Mouse (Mus musculus) neural tube, embryonic 12.5 days (tissue): ENCODE data around the gene Wdr47. TPM values are rescaled to one million over a fixed set of nuclear protein-coding genes. Genes with fewer than 3 reads are reported as not detected.

ENCODE experiments used
- ATAC-seq: fragments of 200-750 bp; cut with Nextera tagmentation; 2 replicates; pipeline ENCODE4 v1.8.0; 2017; ENCODE audit warnings: low read depth, mild to moderate bottlenecking, moderate TSS enrichment, moderate library complexity; ENCODE audit not compliant: low FRiP score
- H3K27ac ChIP-seq: fragments of 300-500 bp; sonication (generic); 2 replicates; pipeline ENCODE4 v1.5.1; 2016
- H3K27me3 ChIP-seq: fragments of 300-500 bp; sonication (generic); replicated peaks from 2 replicates; pipeline ENCODE4 v1.6.1; 2016; ENCODE audit warnings: mild to moderate bottlenecking
- H3K36me3 ChIP-seq: fragments of 300-500 bp; sonication (generic); 2 replicates; pipeline ENCODE4 v1.6.1; 2016; ENCODE audit warnings: mild to moderate bottlenecking
- H3K4me1 ChIP-seq: fragments of 300-500 bp; sonication (generic); 2 replicates; pipeline ENCODE4 v1.6.1; 2016
- H3K4me2 ChIP-seq: fragments of 300-500 bp; sonication (generic); replicated peaks from 2 replicates; pipeline ENCODE4 v1.6.1; 2016; ENCODE audit warnings: mild to moderate bottlenecking
- H3K4me3 ChIP-seq: fragments of 300-500 bp; sonication (generic); 2 replicates; pipeline ENCODE4 v1.5.1; 2016
- H3K9ac ChIP-seq: fragments of 300-500 bp; sonication (generic); 2 replicates; pipeline ENCODE4 v1.6.1; 2016; ENCODE audit warnings: mild to moderate bottlenecking
- H3K9me3 ChIP-seq: fragments of 300-500 bp; sonication (generic); 2 replicates; pipeline ENCODE4 v1.6.1; 2016; ENCODE audit warnings: mild to moderate bottlenecking
- WGBS: fragments of 180-500 bp; shearing (Covaris S2); methylation state at CpG from one replicate; pipeline ENCODE4 v1.1.7; 2016; 5-methylcytosine and 5-hydroxymethylcytosine counted together
- polyA plus RNA-seq: library from polyadenylated mRNA; unstranded; fragments of >200 nt; fragmentation: Nextera tagmentation; extraction: Ambion mirVana; gene quantifications from 2 replicates; pipeline ENCODE4 v1.2.1, GENCODE M21; 2016

Wdr47 gene
- polyA plus RNA-seq, 1 experiment from 2014 or later = 66.6 TPM

- Histone ChIP-seq H3K4me2 (peak within 1 kb of the TSS; percentile 73), H3K9me3 (no peaks in the 10 kb centered on the region), H3K36me3 (no peaks in the 10 kb centered on the region), H3K9ac (peak within 1 kb of the TSS; percentile 74), H3K27ac (0 out of 2 replicates have a peak within 1 kb of the TSS, but pooled peaks have one; percentile 42), H3K27me3 (no peaks in the 10 kb centered on the region), H3K4me3 (peak within 1 kb of the TSS; percentile 63), H3K4me1 (peaks cover 24% of the 10 kb centered on the region)
- ATAC-seq = peak; percentile 94
- 1% methylated on average over 42 of the region's 42 CpGs for WGBS
Observed at GRCm38 (mm10) chr3:108571443-108572294, 19.4 kb upstream of the Wdr47 start, which contains the start of gene Taf13. Gene Taf13 (plus strand): TSS chr3:108571698.

- peaks cover 24% of the 10 kb centered on the region for H3K4me1 ChIP-seq
- no peaks in the 10 kb centered on the region for H3K36me3 ChIP-seq
- WGBS = 44% methylated on average over 18 of the region's 18 CpGs
- H3K9me3 ChIP-seq = no peaks in the 10 kb centered on the region
- peak overlapping the region; percentile 73 for H3K4me2 ChIP-seq
- H3K4me3 ChIP-seq = peak overlapping the region; percentile 63
- H3K9ac ChIP-seq = peak overlapping the region; percentile 74
- no peaks in the 10 kb centered on the region for H3K27me3 ChIP-seq
- H3K27ac ChIP-seq = no peak overlapping the region
- no peak for ATAC-seq
Observed at GRCm38 (mm10) chr3:108572309-108573010, 18.6 kb upstream of the Wdr47 start.

GRCm38 (mm10) chr3:108574018-108574417, 17.1 kb upstream of the Wdr47 start:
- Histone ChIP-seq H3K36me3 (peaks cover 7% of the 10 kb centered on the region; the same call in 1 of the 2 replicates), H3K27ac (no peak overlapping the region), H3K9ac (no peak overlapping the region), H3K4me3 (no peak overlapping the region), H3K9me3 (no peaks in the 10 kb centered on the region), H3K4me1 (peaks cover 21% of the 10 kb centered on the region), H3K27me3 (no peaks in the 10 kb centered on the region), H3K4me2 (0 out of 2 replicates have a peak overlapping the region, but pooled peaks have one; percentile 73)
- no peak for ATAC-seq
- 93% methylated on average over 5 of the region's 5 CpGs for WGBS

GRCm38 (mm10) chr3:108584580-108584979, 6.5 kb upstream of the Wdr47 start:
- no peaks in the 10 kb centered on the region for H3K36me3 ChIP-seq
- no peak overlapping the region for H3K9ac ChIP-seq

DNA sequence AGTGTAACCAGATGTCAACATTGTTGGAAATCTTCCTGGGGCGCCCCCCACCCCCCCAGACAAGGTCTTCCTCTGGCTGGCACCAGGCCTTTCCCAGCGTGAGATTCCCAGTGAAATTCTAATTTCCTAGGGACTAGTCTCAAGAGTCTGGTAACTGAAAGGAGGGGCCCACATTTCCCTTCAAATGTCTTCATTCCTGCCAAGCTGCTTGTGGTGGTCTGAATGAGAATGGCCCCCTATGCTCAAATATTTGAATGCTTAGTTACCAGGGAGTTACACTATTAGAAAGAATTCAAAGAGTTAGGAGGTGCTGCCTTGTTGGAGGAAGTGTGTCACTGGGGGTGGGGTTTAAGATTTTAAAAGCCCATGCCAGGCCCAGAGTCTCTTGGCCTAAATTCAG, 2.6 kb upstream of the Wdr47 start:
- Histone ChIP-seq H3K4me1 (peaks cover 9% of the 10 kb centered on the region), H3K4me2 (no peak overlapping the region), H3K9me3 (no peaks in the 10 kb centered on the region), H3K9ac (no peak overlapping the region), H3K27me3 (no peaks in the 10 kb centered on the region), H3K4me3 (no peak overlapping the region), H3K36me3 (no peaks in the 10 kb centered on the region), H3K27ac (no peak overlapping the region)
- WGBS = 43% methylated on average over 2 of the region's 2 CpGs
- no peak for ATAC-seq

More at GRCm38 (mm10) chr3:108584580-108584979, 6.5 kb upstream of the Wdr47 start:
- H3K27me3 ChIP-seq = no peaks in the 10 kb centered on the region
- 84% methylated on average over 4 of the region's 4 CpGs for WGBS
- no peak overlapping the region for H3K27ac ChIP-seq
- H3K4me3 ChIP-seq = no peak overlapping the region
- peaks cover 4% of the 10 kb centered on the region; the same call in 1 of the 2 replicates for H3K4me1 ChIP-seq
- no peak overlapping the region for H3K4me2 ChIP-seq
- ATAC-seq = no peak
- no peaks in the 10 kb centered on the region for H3K9me3 ChIP-seq

DNA sequence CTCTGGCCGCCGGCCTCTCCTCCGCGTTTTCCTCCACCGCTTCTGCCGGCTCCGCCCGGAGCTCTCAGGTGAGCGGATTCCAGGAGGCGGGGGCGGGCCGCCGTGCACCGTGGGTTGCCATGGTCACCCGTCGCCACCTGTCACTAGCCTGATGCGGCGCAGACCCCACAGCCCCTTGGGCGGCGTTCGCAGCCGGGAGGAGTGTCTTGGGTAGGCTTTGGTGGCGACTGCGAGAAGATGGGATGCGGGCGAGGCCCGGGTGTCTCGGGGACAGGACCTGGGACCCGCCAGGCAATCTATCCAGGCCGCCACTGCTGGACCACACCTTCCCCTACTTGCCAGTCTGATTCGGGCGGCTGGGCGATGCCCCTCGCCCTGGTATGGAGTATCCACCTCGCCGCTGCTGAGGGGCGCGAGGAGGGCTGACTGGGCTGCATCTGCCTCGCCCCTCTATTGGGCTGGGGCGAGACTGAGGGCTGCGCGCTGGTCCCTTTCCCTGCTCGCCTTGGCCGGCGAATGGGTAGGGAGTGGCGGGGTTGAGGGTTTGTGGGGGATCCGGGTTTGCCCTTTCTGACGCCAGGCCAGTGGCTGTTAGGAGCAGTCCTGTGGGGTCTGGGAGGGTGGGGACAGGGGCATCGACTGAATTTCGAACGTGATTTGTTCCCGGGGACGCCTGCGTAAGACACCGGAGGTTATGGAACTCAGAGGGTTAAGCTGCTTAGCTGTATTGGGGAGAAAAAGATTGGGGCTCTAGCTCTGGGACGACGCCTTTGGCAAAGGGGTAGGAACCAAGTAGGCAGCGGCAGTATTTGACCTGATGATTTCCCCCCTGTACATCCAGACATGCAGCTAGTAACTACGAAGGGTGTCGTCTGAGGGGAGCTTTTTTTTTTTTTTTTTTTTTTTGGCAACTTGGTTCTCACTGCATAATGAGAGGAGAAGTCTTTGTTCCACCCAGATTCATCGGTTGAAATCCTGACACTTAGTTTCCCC, 747 bp downstream of the Wdr47 start:
- H3K36me3 ChIP-seq = no peaks in the 10 kb centered on the region
- WGBS = under 1% methylated on average over 61 of the region's 61 CpGs

DNA sequence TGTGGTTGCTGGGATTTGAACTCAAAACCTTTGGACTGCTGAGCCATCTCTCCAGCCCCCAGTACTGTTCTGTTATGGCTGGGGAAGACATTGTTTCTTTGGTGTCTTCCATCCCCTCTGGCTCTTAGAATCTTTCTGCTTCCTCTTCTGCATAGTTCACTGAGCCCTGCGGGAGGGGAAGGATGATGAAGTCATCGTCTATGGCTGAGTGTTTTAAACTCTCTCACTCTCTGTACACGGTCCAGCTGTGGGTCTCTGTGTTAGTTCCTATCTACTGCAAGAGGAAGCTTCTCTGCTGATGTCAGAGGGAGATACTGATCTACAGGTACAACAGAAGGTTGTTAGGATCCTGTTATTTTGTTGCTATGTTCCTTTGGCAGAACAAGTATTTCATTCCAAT, 17.8 kb downstream of the Wdr47 start:
- Histone ChIP-seq H3K9me3 (no peaks in the 10 kb centered on the region), H3K4me1 (no peaks in the 10 kb centered on the region), H3K9ac (no peak overlapping the region), H3K4me3 (no peak overlapping the region), H3K36me3 (peaks cover 17% of the 10 kb centered on the region), H3K4me2 (no peak overlapping the region), H3K27me3 (no peaks in the 10 kb centered on the region), H3K27ac (no peak overlapping the region)
- 79% methylated on average over 3 of the region's 3 CpGs for WGBS
- ATAC-seq = no peak

More for the DNA sequence above, 747 bp downstream of the Wdr47 start:
- peak; percentile 82 for ATAC-seq
- Histone ChIP-seq H3K9me3 (no peaks in the 10 kb centered on the region), H3K27me3 (no peaks in the 10 kb centered on the region), H3K4me3 (peak overlapping the region; percentile 95), H3K9ac (peak overlapping the region; percentile 86), H3K4me1 (peaks cover 9% of the 10 kb centered on the region), H3K27ac (peak overlapping the region; percentile 91), H3K4me2 (peak overlapping the region; percentile 83)

- no peaks in the 10 kb centered on the region for H3K4me1 ChIP-seq
- no peak overlapping the region for H3K4me3 ChIP-seq
- 93% methylated on average over 5 of the region's 5 CpGs for WGBS
- no peak overlapping the region for H3K27ac ChIP-seq
- peaks cover 17% of the 10 kb centered on the region for H3K36me3 ChIP-seq
- H3K9me3 ChIP-seq = no peaks in the 10 kb centered on the region
- H3K4me2 ChIP-seq = no peak overlapping the region
- H3K9ac ChIP-seq = no peak overlapping the region
- no peak for ATAC-seq
- H3K27me3 ChIP-seq = no peaks in the 10 kb centered on the region
Observed at GRCm38 (mm10) chr3:108634761-108635160, 43.7 kb downstream of the Wdr47 start.

GRCm38 (mm10) chr3:108639412-108639811, 48.3 kb downstream of the Wdr47 start:
- Histone ChIP-seq H3K9me3 (no peaks in the 10 kb centered on the region), H3K4me1 (no peaks in the 10 kb centered on the region), H3K4me3 (no peak overlapping the region), H3K36me3 (peaks cover 27% of the 10 kb centered on the region), H3K27ac (no peak overlapping the region), H3K4me2 (no peak overlapping the region), H3K27me3 (no peaks in the 10 kb centered on the region), H3K9ac (no peak overlapping the region)
- ATAC-seq = no peak
- WGBS = 70% methylated on average over 4 of the region's 4 CpGs

DNA sequence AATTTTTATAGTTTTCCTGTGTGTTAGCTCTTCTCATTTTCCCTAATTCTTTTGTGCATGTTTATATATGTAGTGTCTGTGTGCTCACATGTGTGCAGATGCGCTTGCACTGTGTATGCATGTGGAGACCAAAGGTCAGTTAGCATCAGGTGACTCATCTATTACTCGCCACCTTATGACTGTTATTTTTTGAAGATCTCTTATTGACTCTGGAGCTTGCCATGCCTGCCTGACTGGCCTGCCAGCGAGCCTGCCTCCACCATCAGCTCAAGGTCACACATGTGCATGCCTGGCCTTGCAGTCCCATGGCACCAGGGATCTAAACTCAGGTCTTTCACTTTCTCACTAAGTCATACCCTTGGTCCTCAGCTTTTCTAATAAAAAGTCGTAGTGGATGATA, 49.9 kb downstream of the Wdr47 start:
- no peak overlapping the region for H3K4me3 ChIP-seq
- H3K4me2 ChIP-seq = no peak overlapping the region
- peaks cover 34% of the 10 kb centered on the region for H3K36me3 ChIP-seq
- no peaks in the 10 kb centered on the region for H3K9me3 ChIP-seq
- H3K4me1 ChIP-seq = no peaks in the 10 kb centered on the region
- no peak for ATAC-seq
- no peak overlapping the region for H3K9ac ChIP-seq
- H3K27me3 ChIP-seq = no peaks in the 10 kb centered on the region
- H3K27ac ChIP-seq = no peak overlapping the region
- WGBS = 89% methylated on average over 4 of the region's 4 CpGs

- ATAC-seq = no peak
Observed at GRCm38 (mm10) chr3:108644856-108645255, 53.8 kb downstream of the Wdr47 start.

More at GRCm38 (mm10) chr3:108644856-108645255, 53.8 kb downstream of the Wdr47 start:
- Histone ChIP-seq H3K4me2 (no peak overlapping the region), H3K4me3 (no peak overlapping the region), H3K27me3 (no peaks in the 10 kb centered on the region), H3K36me3 (peaks cover 31% of the 10 kb centered on the region), H3K9me3 (no peaks in the 10 kb centered on the region), H3K9ac (no peak overlapping the region), H3K4me1 (no peaks in the 10 kb centered on the region), H3K27ac (no peak overlapping the region)
- 96% methylated on average over 3 of the region's 3 CpGs for WGBS
